Mouse (Mus musculus): ENCODE measurements around the gene Arhgef25. TPM values are rescaled to one million over a fixed set of nuclear protein-coding genes. Genes with fewer than 3 reads are reported as not detected.
"Not testable (repeated sequence)": the region's sequence is repeated elsewhere in the genome, so short reads cannot be mapped to it uniquely, and the experiment has no call there.

Gene Arhgef25
- polyA plus RNA-seq, 1 experiment from 2014 or later = 23.7 TPM

DNA sequence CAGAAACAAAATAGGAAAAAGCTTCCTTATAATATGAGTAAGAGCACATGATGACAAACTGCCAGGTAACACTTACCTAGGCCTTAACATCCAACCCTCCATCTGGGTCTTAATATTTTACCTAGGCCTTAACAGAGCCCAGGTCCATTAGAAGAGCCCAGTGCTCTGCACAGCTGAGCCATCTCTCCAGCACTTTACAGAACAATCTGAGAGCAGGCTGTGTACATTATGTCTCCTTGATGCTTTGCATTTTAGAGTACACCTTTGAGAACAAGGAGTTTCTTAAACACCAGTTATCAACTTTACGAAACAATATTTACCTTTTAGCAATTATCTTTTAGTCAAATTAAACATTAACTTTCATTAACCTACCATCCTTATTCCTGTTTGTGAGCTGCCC, 33.8 kb downstream of the Arhgef25 start:
- Histone ChIP-seq H3K4me3 (no peak overlapping the region), H3K27me3 (ENCODE audit: poor library complexity, severe bottlenecking) (no peaks in the 10 kb centered on the region), H3K4me1 (no peaks in the 10 kb centered on the region), H3K36me3 (replicated peaks) (no peaks in the 10 kb centered on the region), H3K27ac (no peak overlapping the region), H3K9me3 (peaks cover 3% of the 10 kb centered on the region; the same call in 1 of the 2 replicates)
- DNase-seq (ENCODE audit: extremely low spot score, low spot score) = no peak
- WGBS = 91% methylated on average over 1 of the region's 1 CpGs

DNA sequence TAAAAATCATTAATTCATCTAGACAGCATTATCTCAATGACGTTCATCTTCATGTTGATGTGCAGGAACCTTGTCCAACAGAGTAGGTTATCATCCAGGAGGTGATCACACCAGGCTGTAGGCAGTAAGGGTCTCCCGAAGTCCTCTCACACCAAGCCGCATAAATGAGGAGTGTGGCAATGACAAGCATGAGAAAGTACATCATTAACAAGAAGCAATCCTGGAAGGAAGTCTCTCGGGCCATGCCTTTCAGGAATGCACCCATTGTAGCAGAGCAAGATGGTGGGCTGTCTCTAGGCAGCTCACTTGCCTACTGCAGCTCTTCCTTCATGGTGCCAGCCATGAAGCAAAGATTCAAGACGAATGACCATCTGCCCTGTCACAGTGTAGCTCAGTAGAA, 35.2 kb downstream of the Arhgef25 start:
- H3K4me3 ChIP-seq = no peak overlapping the region

DNA sequence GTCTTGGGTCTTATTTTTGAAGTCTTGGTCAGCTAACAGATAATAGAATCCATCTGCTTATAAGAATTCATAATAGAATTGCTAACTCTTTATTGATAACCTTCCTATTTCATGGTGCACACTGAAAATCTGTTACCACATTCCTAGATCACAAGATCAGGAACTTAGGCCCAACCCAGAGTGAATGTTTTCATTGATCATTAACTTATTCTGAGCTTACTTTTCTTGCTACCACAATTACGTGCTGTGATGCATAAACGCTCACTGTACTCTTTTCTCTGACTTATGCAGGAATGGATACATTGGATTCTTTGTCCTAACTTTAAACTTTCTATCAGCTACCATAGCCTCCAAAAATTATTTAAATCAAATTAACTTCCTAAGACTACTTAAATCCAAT, 35.6 kb downstream of the Arhgef25 start:
- 95% methylated on average over 2 of the region's 2 CpGs for WGBS

More for the DNA sequence above, 35.2 kb downstream of the Arhgef25 start:
- peaks cover 3% of the 10 kb centered on the region; the same call in 1 of the 2 replicates for H3K9me3 ChIP-seq
- no peak overlapping the region for H3K27ac ChIP-seq
- no peak for DNase-seq (ENCODE audit: extremely low spot score, low spot score)
- 90% methylated on average over 5 of the region's 5 CpGs for WGBS
- H3K4me1 ChIP-seq = no peaks in the 10 kb centered on the region
- no peaks in the 10 kb centered on the region for H3K36me3 ChIP-seq (replicated peaks)
- H3K27me3 ChIP-seq (ENCODE audit: poor library complexity, severe bottlenecking) = no peaks in the 10 kb centered on the region

DNA sequence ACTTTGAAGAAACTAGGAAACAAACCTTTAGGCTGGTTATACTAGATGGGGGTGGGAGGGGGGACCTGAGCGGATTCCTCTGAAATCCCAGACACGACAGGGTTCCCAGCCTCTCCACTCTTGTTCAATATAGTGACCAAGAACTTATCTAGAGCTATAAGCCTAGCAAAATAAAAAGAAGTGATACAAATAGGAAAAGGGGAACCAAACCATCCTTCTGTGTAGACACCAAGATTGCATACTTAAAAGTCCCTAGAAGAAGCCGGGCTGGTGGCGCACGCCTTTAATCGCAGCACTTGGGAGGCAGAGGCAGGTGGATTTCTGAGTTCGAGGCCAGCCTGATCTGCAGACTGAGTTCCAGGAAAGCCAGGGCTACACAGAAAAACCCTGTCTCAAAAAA, 36.6 kb downstream of the Arhgef25 start:
- no peak overlapping the region for H3K4me3 ChIP-seq
- H3K36me3 ChIP-seq (replicated peaks) = no peaks in the 10 kb centered on the region
- peaks cover 3% of the 10 kb centered on the region; the same call in 1 of the 2 replicates for H3K9me3 ChIP-seq
- WGBS = 94% methylated on average over 7 of the region's 7 CpGs
- no peaks in the 10 kb centered on the region for H3K27me3 ChIP-seq (ENCODE audit: poor library complexity, severe bottlenecking)
- H3K27ac ChIP-seq = no peak overlapping the region
- H3K4me1 ChIP-seq = 0 out of 2 replicates have a peak, but pooled peaks cover 3% of the 10 kb centered on the region
- DNase-seq (ENCODE audit: extremely low spot score, low spot score) = no peak

More for the DNA sequence above, 35.6 kb downstream of the Arhgef25 start:
- Histone ChIP-seq H3K4me1 (no peaks in the 10 kb centered on the region), H3K36me3 (replicated peaks) (no peaks in the 10 kb centered on the region), H3K27ac (no peak overlapping the region), H3K4me3 (no peak overlapping the region), H3K9me3 (peaks cover 3% of the 10 kb centered on the region; the same call in 1 of the 2 replicates), H3K27me3 (ENCODE audit: poor library complexity, severe bottlenecking) (no peaks in the 10 kb centered on the region)
- DNase-seq (ENCODE audit: extremely low spot score, low spot score) = no peak

DNA sequence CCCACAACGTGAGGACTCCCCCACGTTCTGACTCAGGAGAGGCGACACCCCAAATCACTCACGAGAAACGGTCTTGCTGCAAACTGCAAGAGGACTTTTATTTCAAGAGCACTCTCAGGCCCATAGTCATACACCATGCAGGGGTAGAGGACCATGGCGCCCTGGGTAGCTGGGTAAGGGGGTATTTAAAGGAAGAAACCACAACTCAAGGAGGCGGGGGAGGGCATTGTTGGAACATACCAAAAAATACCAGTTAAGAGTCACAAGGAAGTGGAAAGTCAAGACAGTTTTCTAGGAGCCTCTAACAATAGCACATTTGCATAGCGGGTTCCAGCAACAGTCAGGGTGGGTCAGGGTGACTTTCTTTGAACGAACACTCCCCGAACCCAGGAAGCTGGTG, 37.3 kb downstream of the Arhgef25 start:
- H3K27me3 ChIP-seq (ENCODE audit: poor library complexity, severe bottlenecking); H3K4me3 ChIP-seq; DNase-seq (ENCODE audit: extremely low spot score, low spot score); H3K9me3 ChIP-seq; H3K4me1 ChIP-seq; H3K27ac ChIP-seq; H3K36me3 ChIP-seq (replicated peaks): not testable (repeated sequence)
- WGBS = 90% methylated on average over 10 of the region's 10 CpGs

DNA sequence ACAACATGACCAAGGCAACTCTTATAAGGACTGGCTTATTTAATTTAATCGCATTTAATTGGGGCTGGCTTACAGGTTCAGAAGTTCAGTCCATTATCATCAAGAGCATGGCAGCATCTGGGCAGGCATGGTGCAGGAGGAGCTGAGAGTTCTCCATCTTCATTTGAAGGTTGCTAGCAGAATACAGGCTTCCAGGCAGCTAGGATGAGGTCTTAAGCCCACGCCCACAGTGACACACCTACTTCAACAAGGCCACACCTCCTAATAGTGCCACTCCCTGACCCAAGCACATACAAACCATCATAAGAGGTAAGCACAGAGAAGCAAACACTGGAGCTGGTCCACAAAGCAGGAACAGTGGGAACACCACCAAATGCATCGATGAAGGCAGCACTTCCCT, 38.6 kb downstream of the Arhgef25 start:
- not testable (repeated sequence) for H3K4me1 ChIP-seq; DNase-seq (ENCODE audit: extremely low spot score, low spot score); H3K36me3 ChIP-seq (replicated peaks); H3K27ac ChIP-seq; H3K4me3 ChIP-seq; H3K9me3 ChIP-seq; H3K27me3 ChIP-seq (ENCODE audit: poor library complexity, severe bottlenecking)
- WGBS = 91% methylated on average over 3 of the region's 3 CpGs

DNA sequence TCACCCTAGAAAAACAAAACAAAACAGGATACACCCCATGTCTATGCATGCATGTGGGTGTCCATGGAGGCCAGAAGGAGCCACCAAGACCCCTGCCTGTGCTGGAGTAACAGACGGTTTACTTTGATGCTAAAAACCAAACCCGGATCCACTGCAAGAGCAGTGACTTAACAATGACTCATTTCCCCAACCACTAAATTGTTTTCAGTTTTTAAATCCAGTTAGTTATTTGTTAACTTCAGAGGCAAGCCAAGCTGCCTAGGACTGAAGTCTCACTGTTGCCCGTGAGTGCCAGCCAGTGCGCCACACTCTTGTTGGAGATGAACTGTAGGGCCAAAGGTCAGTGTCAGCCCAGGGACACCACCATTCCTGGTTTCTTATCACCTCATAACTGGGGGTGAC, 39.4 kb downstream of the Arhgef25 start:
- Histone ChIP-seq H3K36me3 (replicated peaks) (no peaks in the 10 kb centered on the region), H3K4me3 (no peak overlapping the region), H3K27ac (no peak overlapping the region), H3K27me3 (ENCODE audit: poor library complexity, severe bottlenecking) (no peaks in the 10 kb centered on the region), H3K9me3 (peaks cover 3% of the 10 kb centered on the region; the same call in 1 of the 2 replicates), H3K4me1 (0 out of 2 replicates have a peak, but pooled peaks cover 3% of the 10 kb centered on the region)
- DNase-seq (ENCODE audit: extremely low spot score, low spot score) = no peak
- 88% methylated on average over 4 of the region's 4 CpGs for WGBS

DNA sequence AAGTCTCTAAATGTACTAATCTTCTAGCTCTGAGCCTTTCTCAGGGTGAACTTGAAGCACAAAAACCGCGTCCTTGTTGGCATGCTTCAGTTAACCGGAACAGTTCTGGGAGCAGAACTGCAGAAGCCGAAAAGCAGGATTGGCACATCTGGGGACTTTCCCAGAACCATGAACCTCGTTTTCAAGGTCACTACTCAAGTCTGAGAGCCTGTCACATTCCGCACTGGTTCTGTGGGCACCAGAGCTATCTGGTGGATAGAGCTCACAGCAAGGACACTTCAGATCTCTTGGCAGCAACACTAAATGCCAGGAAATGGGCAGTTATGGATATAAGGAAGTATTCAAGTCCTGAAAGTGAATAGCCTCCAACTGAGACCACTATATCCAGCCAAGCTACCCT, 42.7 kb downstream of the Arhgef25 start:
- no peaks in the 10 kb centered on the region for H3K27me3 ChIP-seq (ENCODE audit: poor library complexity, severe bottlenecking)
- peaks cover 8% of the 10 kb centered on the region; the same call in 1 of the 2 replicates for H3K4me1 ChIP-seq
- no peak for DNase-seq (ENCODE audit: extremely low spot score, low spot score)
- no peak overlapping the region for H3K27ac ChIP-seq
- no peaks in the 10 kb centered on the region for H3K9me3 ChIP-seq
- 81% methylated on average over 6 of the region's 6 CpGs for WGBS
- no peaks in the 10 kb centered on the region for H3K36me3 ChIP-seq (replicated peaks)
- H3K4me3 ChIP-seq = no peak overlapping the region

DNA sequence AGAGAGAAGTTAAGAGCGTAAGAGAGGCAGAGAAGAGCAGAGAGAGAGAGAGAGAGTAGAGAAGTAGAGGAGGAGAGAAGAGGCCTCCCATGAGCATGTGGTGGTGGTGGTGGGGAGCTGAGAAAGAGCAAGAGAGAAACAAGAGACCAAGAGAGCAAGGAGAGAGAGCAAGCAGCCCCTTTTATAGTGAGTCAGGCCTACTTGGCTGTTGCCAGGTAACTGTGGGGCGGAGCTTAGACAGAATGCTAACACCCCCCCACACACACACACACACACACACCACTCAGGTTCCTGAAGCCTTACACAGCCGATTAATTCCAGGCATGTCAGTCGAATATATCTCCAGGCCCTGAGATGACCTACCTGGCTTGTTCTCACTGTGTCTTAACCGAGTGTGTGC, 44.6 kb downstream of the Arhgef25 start:
- WGBS = 94% methylated on average over 5 of the region's 5 CpGs
- Histone ChIP-seq H3K27ac (no peak overlapping the region), H3K9me3 (no peaks in the 10 kb centered on the region), H3K4me1 (peaks cover 8% of the 10 kb centered on the region; the same call in 1 of the 2 replicates), H3K27me3 (ENCODE audit: poor library complexity, severe bottlenecking) (no peaks in the 10 kb centered on the region), H3K4me3 (no peak overlapping the region), H3K36me3 (replicated peaks) (no peaks in the 10 kb centered on the region)
- DNase-seq (ENCODE audit: extremely low spot score, low spot score) = no peak

DNA sequence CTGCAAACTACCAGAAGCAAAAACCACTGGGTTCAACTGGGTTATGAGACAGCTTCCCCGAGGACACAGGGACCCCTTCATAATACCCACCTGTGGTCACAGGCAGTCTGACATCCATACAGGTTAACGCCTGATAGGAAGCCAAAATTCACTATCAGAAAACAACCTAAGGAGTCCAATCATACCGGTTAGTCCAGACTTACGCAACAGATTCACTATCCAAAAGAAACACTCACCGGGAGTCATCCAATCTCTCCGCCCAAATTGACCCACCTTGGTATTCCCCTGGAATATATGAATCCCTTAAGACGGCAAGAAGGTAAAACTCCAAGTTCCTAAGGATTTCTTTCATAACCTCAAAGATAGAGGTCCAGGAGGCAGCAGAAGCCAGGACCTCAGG, 45.3 kb downstream of the Arhgef25 start:
- Histone ChIP-seq H3K9me3 (no peaks in the 10 kb centered on the region), H3K27ac (no peak overlapping the region), H3K4me1 (peaks cover 8% of the 10 kb centered on the region; the same call in 1 of the 2 replicates), H3K27me3 (ENCODE audit: poor library complexity, severe bottlenecking) (no peaks in the 10 kb centered on the region), H3K4me3 (no peak overlapping the region), H3K36me3 (replicated peaks) (no peaks in the 10 kb centered on the region)
- DNase-seq (ENCODE audit: extremely low spot score, low spot score) = no peak
- 91% methylated on average over 7 of the region's 7 CpGs for WGBS

DNA sequence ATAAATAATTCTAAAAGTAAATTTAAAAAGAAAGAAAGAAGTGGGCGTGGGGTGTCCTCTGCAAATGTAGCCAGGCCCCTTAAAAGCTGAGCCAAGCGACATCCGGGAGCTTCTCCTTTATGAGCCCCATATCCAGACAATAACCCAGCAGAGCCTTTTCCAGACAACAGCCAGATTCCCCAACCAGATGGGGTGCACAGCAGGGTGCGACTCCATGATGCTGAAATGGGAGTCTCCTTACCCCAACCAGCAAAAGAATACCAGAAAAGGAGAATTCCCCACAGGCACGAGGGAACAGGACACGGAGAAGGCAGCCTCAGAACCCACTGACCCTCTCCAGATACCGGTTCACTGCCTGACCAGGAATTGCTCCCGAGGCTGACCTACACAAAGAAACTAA, 46.7 kb downstream of the Arhgef25 start:
- no peak overlapping the region for H3K27ac ChIP-seq
- H3K36me3 ChIP-seq (replicated peaks) = no peaks in the 10 kb centered on the region
- H3K4me1 ChIP-seq = peaks cover 5% of the 10 kb centered on the region; the same call in 1 of the 2 replicates
- no peak overlapping the region for H3K4me3 ChIP-seq
- H3K27me3 ChIP-seq (ENCODE audit: poor library complexity, severe bottlenecking) = no peaks in the 10 kb centered on the region
- 82% methylated on average over 8 of the region's 8 CpGs for WGBS
- H3K9me3 ChIP-seq = no peaks in the 10 kb centered on the region
- no peak for DNase-seq (ENCODE audit: extremely low spot score, low spot score)

DNA sequence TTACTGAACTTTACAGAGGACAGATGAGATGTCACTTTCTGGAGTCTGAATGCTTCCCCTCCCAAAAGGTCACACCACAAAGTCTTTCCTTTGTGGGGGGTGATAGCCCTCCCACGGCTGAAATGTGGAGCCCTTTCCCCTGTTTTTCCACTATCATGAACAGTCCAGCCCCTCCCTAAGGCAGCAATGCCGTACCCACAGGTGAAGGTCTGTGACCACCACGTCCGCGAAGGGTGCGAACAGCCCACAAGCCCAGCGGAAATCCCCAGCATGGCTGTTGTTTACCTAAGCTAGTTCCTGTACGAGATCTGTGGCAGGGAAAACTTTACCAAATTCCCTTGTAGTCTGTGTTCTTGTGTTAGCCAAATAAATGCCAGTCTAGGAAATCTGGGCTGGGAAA, 48.4 kb downstream of the Arhgef25 start:
- H3K4me1 ChIP-seq = peaks cover 5% of the 10 kb centered on the region; the same call in 1 of the 2 replicates
- H3K4me3 ChIP-seq = no peak overlapping the region
- DNase-seq (ENCODE audit: extremely low spot score, low spot score) = no peak
- no peaks in the 10 kb centered on the region for H3K9me3 ChIP-seq
- no peak overlapping the region for H3K27ac ChIP-seq
- no peaks in the 10 kb centered on the region for H3K27me3 ChIP-seq (ENCODE audit: poor library complexity, severe bottlenecking)
- H3K36me3 ChIP-seq (replicated peaks) = no peaks in the 10 kb centered on the region
- 89% methylated on average over 8 of the region's 8 CpGs for WGBS

DNA sequence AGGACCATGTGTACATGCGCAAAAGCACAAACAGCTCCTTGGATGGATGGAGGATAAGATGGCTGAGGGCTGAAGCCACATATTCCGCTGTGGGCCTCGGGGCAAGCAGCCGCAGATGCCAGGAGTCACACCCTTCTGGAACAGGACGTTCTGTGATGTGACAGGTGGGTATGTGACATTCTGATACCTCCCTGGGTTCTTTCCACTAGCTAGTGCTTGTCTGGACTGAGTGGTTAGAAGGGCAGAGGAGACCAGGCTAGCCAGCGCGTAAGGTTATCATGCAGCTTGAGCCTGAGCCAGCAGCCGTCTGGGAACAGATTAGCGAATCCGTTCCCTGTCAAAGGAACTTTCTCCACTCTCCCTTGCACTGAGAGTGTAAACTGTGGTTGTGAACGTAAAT, 48.9 kb downstream of the Arhgef25 start:
- H3K4me3 ChIP-seq = no peak overlapping the region
- 90% methylated on average over 11 of the region's 11 CpGs for WGBS
- peaks cover 5% of the 10 kb centered on the region; the same call in 1 of the 2 replicates for H3K4me1 ChIP-seq
- no peaks in the 10 kb centered on the region for H3K27me3 ChIP-seq (ENCODE audit: poor library complexity, severe bottlenecking)
- no peaks in the 10 kb centered on the region for H3K9me3 ChIP-seq
- no peak for DNase-seq (ENCODE audit: extremely low spot score, low spot score)
- no peak overlapping the region for H3K27ac ChIP-seq
- no peaks in the 10 kb centered on the region for H3K36me3 ChIP-seq (replicated peaks)

Data from forebrain, embryonic 10.5 days (tissue).